Mouse (Mus musculus) left cerebral cortex, postnatal 36 days (tissue): Measurements from ENCODE around the gene Snai3. TPM values are rescaled to one million over a fixed set of nuclear protein-coding genes. Genes with fewer than 3 reads are reported as not detected.
A peak's percentile ranks its signal among the peaks of the same experiment; 100 is the strongest.

Source experiments
- DNase-seq, 2 experiments: peaks; one replicate each; pipeline ENCODE4 v3.0.0; 2021 to 2022; ENCODE audit warnings: low spot score in 2 of 2, mixed read lengths in 1 of 2
- intact Hi-C: fragments of 180-260 bp; cut with DNase I; formaldehyde crosslinking; loops from one replicate; pipeline ENCODE4 v1.15.1; 2025
- total RNA-seq, 2 experiments: library from RNA; stranded (reverse); gene quantifications; 2 replicates each; pipeline ENCODE4 v1.2.3; 2021

Gene Snai3
- total RNA-seq, 2 experiments from 2014 or later: 0.57 to 0.84 TPM

DNA sequence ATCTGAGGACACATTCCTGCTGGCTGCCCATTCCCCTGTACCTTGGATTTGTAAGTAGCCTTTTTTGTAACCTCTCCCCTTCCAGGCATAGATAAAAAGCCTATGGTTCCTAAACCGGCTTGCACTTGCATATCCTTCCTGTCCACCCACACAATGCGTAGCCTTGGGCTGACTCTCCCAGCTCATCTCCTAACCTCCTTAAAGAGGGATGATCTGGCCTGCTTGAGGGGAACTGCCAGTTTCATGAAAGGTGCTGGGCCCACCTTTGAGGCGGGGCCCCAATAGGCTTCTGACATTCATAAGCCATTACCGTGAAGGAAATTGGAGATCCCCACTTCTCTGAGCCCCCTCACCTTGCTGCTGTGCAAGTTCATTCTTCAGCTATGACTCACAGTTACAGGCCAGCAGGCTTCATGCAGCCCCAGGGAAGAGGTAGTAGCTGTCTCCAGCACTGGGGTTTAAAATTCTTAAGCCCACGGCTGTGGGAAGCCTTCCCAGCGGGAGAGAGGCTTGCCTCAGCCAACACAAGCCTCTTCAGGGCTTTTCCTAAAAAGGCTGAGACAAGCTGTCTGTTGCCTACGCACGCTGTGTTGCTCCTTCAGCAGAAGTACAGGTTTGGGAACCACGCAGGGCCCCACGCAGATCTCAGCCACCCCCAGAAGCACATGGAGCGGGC lies 1.1 kb upstream of the Snai3 start:
- DNase-seq: peak; percentile 81 to 84
- intact Hi-C loops: no loop called here

DNA sequence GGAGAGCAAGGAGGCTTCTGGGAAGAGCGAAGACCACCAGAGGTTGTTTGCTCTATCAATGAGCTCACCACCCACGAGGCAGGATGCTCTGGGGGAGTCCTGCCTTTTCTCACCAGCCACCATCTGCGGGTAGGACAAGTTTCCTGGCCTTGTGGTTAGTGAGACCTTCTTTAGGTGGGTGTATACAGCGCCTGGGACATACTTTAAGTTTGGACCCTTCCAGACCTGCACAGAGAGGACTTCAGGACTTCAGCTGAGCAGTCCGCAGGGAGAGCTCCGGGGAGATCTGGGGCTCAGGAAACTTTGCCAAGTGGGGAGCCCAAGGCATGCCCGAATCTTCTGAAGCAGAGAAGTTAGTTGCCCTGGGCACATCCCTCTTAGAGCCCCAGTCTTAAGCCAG lies 543 bp downstream of the Snai3 start:
- intact Hi-C loops: no loop called here
- no peak for DNase-seq

GRCm38 (mm10) chr8:122459218-122459900 lies 1.2 kb downstream of the Snai3 start:
- DNase-seq: no peak
- intact Hi-C loops: no loop called here

- intact Hi-C loops: no loop called here
Measured at GRCm38 (mm10) chr8:122457171-122457570, 3.4 kb downstream of the Snai3 start.

DNA sequence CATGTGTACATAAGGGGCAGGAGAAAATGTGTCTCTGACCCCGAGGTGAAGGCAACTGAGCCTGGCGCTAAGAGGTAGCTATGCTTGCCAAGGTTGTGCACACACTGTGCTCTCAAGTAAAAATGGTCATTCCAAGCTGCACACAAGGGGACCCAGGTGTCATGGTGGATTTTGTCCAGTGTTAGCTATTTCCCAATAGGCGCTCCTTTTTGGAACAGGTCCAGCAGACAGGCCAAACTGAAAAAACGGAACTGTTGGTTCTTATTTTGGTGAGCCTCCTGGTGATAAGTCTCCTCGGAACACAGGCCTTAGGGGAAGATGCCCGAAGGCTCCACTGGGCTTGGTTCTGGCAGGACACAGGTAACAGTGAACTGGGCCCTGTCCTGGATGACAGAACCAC lies 6.1 kb downstream of the Snai3 start:
- intact Hi-C loops: no loop called here
- no peak for DNase-seq

More at GRCm38 (mm10) chr8:122457171-122457570, 3.4 kb downstream of the Snai3 start:
- DNase-seq: no peak

DNA sequence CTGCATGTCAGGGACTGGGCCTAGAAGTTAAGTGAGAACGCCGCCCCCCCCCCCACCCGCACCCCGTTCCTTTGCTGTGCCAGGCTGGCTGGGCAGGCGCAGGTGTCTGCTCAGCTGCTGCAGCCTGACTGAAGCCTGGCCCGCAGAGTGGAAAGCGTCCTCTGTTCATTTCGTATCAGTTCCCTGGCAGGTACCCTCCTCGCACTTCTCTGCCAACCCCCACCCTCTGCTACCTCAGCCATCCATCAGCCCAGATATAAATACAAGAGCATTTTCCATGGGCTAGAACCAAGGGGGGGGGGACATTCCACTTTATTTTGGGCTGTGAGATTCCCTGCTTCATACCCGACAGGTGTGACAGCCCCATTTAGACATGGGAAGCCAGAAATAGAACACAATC lies 8.4 kb downstream of the Snai3 start:
- DNase-seq: no peak
- intact Hi-C loops: no loop called here

DNA sequence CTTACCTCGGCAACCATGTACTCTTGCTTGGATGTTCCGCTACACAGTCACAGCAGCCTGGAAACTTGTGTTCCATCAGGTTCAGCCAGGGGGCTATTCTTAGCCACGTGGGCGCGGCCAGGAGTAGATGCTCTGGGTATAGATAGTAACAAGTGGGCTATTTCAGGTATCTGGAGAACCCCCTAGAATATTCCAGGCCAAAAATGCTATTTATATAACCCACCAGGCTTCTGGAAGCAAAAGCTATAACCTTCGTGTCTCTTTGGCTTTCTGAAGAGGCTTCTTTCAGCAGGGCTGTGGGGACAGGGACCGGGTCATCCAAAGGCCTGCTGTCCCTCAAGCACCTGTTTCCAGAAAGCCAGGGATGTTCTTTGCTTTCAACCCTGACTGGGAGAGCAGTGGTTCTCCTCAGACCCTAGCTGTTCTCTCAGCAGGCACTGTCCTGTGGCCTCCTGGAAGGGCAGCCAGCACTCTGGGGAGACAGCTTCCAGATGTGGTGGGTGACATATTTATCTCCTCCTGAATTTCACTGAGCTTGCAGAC lies 9.3 kb downstream of the Snai3 start:
- intact Hi-C loops: no loop called here

GRCm38 (mm10) chr8:122445203-122445602 lies 15.3 kb downstream of the Snai3 start:
- intact Hi-C loops: no loop called here
- DNase-seq: no peak

More for the DNA sequence above, 9.3 kb downstream of the Snai3 start:
- DNase-seq: no peak

- DNase-seq: peak; percentile 74 to 83
- intact Hi-C loops: loop anchor here (1.0 kb wide), 1 partner anchor 30 kb away; no protein-coding TSS in a partner anchor
Measured at GRCm38 (mm10) chr8:122444058-122444748, 16.3 kb downstream of the Snai3 start.

DNA sequence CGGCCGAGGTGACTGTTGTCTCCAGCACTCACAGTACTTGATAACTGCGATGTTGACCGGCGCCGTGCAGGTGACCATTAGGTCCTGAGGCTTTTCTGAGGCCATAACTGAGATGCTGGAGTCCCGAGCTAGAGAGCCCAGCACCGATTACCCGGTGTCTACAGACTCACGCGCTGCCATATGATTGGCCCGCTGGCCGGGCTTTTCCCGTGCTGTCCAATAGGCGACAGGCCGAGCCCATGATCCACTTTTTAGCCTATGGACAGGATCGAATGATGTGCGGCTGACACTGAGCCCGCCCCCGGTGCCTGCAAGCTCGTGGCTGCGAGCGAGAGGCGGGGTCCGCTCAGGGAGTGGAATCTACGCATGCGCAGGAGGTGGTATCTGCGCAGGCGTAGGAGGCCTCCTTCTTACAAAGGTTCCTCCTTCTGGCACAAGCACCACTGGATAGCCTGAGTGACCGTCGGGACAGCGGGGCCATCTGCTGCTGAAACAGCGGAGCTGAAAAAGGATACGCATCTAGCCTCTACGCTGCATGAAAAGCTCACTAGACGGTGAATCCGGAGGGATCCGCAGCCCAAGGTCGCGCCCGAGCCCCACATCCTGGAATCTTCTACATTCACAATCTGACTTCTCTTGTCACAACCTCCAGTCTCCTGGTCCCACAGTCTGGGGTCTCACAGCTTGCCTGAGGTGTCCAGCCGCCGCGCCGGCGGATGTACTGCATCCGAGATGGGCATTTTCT lies 17.1 kb downstream of the Snai3 start, which contains the start of gene Mvd:
Gene Mvd (minus strand): TSS at position 161 of the 745 bp plus-strand sequence.
- intact Hi-C loops: loop anchor here (1.0 to 2.0 kb wide), 2 partner anchors 31 to 67 kb away; partner anchors contain the start of gene Zc3h18

DNA sequence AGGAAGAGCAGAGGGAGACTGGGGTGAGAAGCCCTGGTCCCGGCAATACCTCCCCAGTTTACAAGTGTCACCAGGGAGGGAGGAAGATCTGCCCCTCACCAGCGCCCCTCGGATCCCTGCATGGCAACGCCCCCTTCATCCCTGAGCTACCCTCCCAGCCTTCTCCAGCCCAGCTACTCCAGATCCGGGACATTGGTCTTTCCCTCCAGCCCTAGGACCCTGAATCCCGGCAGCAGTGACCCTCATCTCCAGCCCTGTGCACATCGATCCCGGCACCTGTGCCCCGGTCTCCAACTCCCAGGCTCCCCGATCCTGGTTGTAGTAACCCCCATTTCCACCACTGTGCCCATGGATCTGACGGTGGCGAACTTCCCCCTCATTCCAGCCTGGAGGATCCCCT lies 17.8 kb downstream of the Snai3 start:
- intact Hi-C loops: loop anchor here (2.0 kb wide), 1 partner anchor 66 kb away; the partner anchor contains the start of gene Zc3h18

More for the DNA sequence above, 17.1 kb downstream of the Snai3 start, which contains the start of gene Mvd:
- DNase-seq: peak; percentile 100

DNA sequence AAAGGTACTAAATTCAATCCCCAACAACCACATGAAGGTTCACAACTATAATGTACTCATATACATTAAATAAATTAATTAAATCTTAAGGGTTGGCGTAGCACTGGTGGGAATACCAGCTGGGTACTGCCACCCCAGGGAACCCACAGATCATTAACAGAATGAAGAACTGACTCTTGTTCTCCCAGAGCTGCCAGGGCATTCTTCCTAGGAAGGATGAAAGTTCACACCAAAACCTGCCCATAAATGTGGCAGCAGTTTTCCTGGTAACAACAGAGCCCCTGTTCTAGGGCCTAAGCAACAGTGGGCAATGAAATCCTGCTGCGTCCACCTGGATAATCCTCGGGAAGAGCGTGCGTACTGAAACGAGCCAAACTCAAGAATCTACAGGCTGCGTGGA lies 18.2 kb downstream of the Snai3 start:
- intact Hi-C loops: loop anchor here (2.0 kb wide), 1 partner anchor 66 kb away; the partner anchor contains the start of gene Zc3h18
- no peak for DNase-seq

More for the DNA sequence above, 17.8 kb downstream of the Snai3 start:
- no peak for DNase-seq

- no peak for DNase-seq
- intact Hi-C loops: no loop called here
Measured at GRCm38 (mm10) chr8:122441326-122441725, 19.2 kb downstream of the Snai3 start.

DNA sequence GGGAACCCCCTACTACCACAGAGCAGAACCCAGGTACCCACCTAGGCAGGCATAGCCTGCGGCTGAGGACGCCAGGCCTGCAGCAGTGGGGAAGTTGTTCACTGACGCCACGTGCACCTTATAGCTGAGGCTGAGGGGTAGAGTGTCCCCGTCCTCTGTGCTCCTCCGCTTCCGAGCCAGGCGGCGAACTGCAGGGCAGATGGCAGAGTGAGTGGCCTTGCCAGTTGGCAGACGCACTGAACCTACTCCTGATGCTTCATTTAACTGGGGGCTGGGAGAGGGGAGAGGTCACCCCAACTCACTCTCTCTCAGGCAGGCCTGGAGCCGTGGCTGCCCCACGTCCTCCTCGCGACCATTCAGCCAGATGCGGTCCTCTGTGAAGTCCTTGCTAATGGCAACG lies 21.2 kb downstream of the Snai3 start:
- intact Hi-C loops: no loop called here
- no peak for DNase-seq

DNA sequence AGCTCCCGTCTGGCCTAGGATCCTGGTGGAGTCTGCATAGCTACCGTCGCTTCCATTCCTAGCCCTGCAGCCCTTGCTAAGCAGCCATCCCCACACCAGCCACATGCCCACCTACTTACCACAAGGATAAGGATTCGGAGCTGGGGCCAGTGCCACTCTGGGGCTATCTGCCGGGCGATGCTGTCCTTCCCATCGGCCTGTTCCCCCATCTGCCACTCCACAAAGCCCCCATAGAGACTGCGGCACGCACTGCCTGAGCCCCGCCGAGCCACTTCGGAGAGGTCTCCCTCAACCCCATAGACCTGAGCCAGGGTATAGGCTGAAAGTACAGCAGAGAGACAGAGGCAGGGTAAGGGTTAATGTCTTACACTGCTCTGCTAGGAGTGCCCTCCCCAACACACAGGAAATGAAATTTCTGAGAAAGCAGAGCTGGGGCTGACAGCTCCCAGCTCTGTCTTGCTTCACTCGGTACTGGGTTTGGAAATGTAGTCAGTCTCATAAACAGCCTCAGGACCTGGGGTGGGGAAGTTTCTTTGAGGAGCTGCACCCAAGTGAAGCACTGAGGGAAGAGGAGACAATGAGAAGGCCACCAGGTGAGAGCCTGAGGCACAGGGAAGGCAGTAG lies 22.7 kb downstream of the Snai3 start:
- intact Hi-C loops: no loop called here
- DNase-seq: no peak

DNA sequence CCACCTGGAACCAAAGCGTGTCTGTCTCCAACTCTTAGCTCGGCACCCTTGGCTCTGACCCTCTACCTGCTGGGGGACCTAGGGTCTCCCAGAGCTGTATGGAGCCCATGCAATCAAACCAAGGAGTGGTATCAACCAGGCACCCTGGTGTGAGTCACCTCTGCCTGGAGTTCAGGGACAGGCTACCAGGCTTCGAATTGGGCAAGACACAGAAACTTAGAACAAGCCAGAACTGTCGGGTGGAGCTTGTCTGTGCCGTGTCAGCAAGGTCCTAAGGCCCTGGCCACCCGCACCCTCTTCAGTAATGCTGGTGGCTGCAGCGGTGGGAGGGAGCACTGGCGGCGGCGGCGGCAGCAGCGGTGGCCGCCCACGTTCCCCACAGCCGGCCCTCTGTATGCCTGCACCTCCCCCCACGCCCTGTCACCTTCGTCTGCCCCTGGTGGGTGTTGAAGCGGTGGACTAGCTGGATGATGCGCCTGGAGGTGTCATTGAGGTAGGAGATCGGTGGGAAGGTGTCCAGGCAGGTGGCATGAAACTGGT lies 23.9 kb downstream of the Snai3 start:
- DNase-seq: no peak
- intact Hi-C loops: no loop called here

GRCm38 (mm10) chr8:122436146-122436545 lies 24.4 kb downstream of the Snai3 start:
- intact Hi-C loops: no loop called here
- DNase-seq: no peak

- DNase-seq: no peak
- intact Hi-C loops: no loop called here
Measured at GRCm38 (mm10) chr8:122435375-122435774, 25.2 kb downstream of the Snai3 start.
